Mouse (Mus musculus) midbrain, embryonic 16.5 days (tissue): ENCODE results near the gene Gabra2. TPM values are rescaled to one million over a fixed set of nuclear protein-coding genes. Genes with fewer than 3 reads are reported as not detected.

ENCODE experiments used
- ATAC-seq: fragments of 200-750 bp; cut with Nextera tagmentation; 2 replicates; pipeline ENCODE4 v1.8.0; 2017; ENCODE audit warnings: moderate TSS enrichment
- H3K27ac ChIP-seq: fragments of 300-500 bp; sonication (generic); 2 replicates; pipeline ENCODE4 v1.5.1; 2014; ENCODE audit warnings: mild to moderate bottlenecking, low read length, mixed read lengths
- H3K27me3 ChIP-seq: fragments of 300-500 bp; sonication (generic); 2 replicates; pipeline ENCODE4 v1.6.1; 2014; ENCODE audit warnings: low read depth, low read length, mixed read lengths; ENCODE audit not compliant: control insufficient read depth, insufficient read depth
- H3K36me3 ChIP-seq: fragments of 300-500 bp; sonication (generic); 2 replicates; pipeline ENCODE4 v1.6.1; 2014; ENCODE audit warnings: mild to moderate bottlenecking, low read length, moderate library complexity, mixed read lengths; ENCODE audit not compliant: control insufficient read depth, insufficient read depth
- H3K4me1 ChIP-seq: fragments of 300-500 bp; sonication (generic); 2 replicates; pipeline ENCODE4 v1.6.1; 2014; ENCODE audit warnings: mild to moderate bottlenecking, low read length, mixed read lengths; ENCODE audit not compliant: control insufficient read depth, insufficient read depth
- H3K4me2 ChIP-seq: fragments of 300-500 bp; sonication (generic); 2 replicates; pipeline ENCODE4 v1.6.1; 2014; ENCODE audit warnings: mild to moderate bottlenecking, low read length, mixed read lengths
- H3K4me3 ChIP-seq: fragments of 300-500 bp; sonication (generic); 2 replicates; pipeline ENCODE4 v1.5.1; 2014; ENCODE audit warnings: low read depth, mild to moderate bottlenecking, low read length, moderate library complexity, mixed read lengths
- H3K9ac ChIP-seq: fragments of 300-500 bp; sonication (generic); 2 replicates; pipeline ENCODE4 v1.6.1; 2014; ENCODE audit warnings: low read depth, low read length, mixed read lengths
- H3K9me3 ChIP-seq: fragments of 300-500 bp; sonication (generic); replicated peaks from 2 replicates; pipeline ENCODE4 v1.6.1; 2014; ENCODE audit warnings: mild to moderate bottlenecking, low read length, mixed read lengths; ENCODE audit not compliant: control insufficient read depth, poor library complexity, severe bottlenecking
- WGBS: fragments of 180-500 bp; shearing (Covaris S2); extraction: QIAGEN DNeasy Blood & Tissue Kit; methylation state at CpG from one replicate; pipeline ENCODE4 v1.1.7; 2014; 5-methylcytosine and 5-hydroxymethylcytosine counted together
- polyA plus RNA-seq: library from polyadenylated mRNA; unstranded; fragments of >200 nt; fragmentation: Nextera tagmentation; extraction: Ambion mirVana; gene quantifications from 2 replicates; pipeline ENCODE4 v1.2.1, GENCODE M21; 2015

Gabra2 gene
- 75.1 and 78.0 TPM in 2 replicates for polyA plus RNA-seq

DNA sequence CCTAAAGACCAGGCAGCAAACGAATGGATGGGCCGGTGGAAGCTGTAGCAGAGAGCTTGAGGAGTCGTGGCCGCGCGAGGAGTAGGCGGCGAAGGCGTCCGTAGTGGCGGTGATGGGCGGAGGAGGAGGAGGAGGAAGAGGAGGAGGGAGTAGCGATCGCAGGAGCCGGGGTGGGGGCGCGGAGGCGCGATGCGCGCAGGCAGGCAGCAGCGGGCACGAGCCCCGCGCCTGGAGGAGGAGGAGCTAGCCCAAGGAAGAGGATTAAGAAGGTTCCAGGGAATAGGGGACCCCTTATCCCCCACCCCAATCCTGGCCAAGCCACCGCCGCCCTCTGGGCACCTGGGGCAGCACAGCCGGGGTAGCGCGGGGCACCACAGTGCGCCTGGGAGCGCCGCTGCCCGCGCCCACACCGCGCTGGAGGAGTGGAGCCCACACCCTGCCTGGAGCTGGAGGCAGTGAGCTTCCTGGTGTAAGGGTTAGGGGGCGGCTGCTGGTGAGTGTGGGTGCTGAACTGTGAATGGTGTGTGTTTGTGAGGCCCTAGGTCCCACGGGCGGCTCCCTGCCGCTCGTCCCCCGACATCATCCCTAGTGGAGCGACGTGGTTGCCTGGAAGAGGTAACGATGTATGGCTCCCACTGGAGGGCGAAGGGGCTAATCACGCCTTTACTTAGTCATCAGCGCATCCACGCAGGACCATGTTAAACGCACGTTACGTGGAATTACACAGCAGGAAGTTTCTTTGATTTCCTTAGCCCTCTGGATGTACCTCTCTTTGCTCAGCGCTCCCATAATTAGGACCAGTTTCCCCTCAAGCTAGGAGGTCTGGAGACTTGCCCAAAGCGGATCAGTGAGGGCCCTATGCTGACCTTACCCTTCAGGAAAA, at the start of gene Gabra2:
TSS of gene Gabra2 (minus strand) at position 125 of the 883 bp plus-strand sequence.
- Histone ChIP-seq H3K4me2 (peak within 1 kb of the TSS; percentile 62), H3K27me3 (no peaks in the 10 kb centered on the region), H3K4me1 (peaks cover 6% of the 10 kb centered on the region), H3K36me3 (no peaks in the 10 kb centered on the region), H3K27ac (peak within 1 kb of the TSS; percentile 99), H3K4me3 (peak within 1 kb of the TSS; percentile 86), H3K9ac (peak within 1 kb of the TSS; percentile 96), H3K9me3 (no peaks in the 10 kb centered on the region)
- under 1% methylated on average over 44 of the region's 55 CpGs for WGBS
- ATAC-seq, result peak; percentile 93

DNA sequence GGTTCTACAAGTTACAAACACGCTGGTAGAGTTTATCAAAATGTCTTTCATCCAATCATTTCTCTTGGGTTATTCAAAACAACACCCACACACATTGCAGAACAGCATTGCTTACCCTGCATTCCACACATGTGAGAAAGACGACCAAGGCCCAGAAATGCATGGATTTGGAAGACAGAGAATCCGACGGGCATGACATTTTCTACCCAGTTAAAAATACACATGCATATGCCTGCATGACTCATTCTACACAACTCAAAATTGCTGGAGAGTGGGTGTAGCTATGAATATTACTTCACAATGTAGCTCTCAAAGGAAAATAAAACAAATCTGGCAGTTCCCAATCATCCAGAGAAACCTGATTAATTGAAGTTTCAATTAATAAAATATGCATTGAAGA, 41.0 kb upstream of the Gabra2 start:
- Histone ChIP-seq H3K4me3 (no peak overlapping the region), H3K27ac (no peak overlapping the region), H3K9me3 (no peaks in the 10 kb centered on the region), H3K36me3 (no peaks in the 10 kb centered on the region), H3K4me2 (no peak overlapping the region), H3K9ac (no peak overlapping the region), H3K4me1 (no peaks in the 10 kb centered on the region), H3K27me3 (no peaks in the 10 kb centered on the region)
- ATAC-seq, result no peak
- WGBS, result 83% methylated on average over 4 of the region's 4 CpGs

DNA sequence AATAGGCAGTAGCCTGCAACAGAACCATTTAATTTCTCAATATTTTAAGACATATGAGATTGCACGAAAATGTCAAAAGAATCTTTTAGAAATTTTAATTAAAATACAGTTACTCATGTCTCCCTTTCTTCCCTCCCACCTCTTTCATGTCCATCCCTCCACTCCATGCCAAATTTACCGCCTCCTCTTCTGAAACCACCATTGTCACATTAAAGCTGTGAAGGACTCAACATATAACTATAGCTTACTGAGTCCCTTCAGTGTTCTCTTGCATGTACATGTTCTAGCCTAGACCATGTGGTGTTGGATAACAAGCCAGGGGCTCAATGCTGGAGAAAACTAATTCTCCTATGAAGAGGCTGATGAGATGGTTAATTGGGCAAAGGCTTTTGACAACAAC, 40.2 kb upstream of the Gabra2 start:
- WGBS, result 81% methylated on average over 2 of the region's 2 CpGs

DNA sequence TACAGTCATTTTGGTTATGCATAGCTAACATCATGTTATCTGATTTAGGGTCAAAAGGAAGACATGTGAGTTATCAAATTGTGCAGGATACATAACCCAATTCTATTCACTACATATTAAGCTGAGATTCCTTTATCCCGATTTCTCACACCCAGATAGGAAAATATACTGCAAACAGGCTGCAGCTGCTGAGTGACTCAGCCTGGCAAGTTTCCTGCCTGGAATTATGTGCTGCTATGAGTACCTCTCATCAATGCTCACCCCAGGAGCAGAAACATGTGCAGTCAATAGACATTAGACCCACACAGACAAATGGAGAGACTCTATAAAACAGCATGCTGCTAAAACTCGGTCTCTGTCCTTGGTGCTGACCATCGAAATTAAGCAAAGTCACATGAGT, 32.1 kb upstream of the Gabra2 start:
- no peak overlapping the region for H3K4me2 ChIP-seq
- no peaks in the 10 kb centered on the region for H3K9me3 ChIP-seq
- 76% methylated on average over 3 of the region's 3 CpGs for WGBS
- no peak overlapping the region for H3K9ac ChIP-seq
- H3K4me1 ChIP-seq, result no peaks in the 10 kb centered on the region
- no peak for ATAC-seq
- H3K27ac ChIP-seq, result no peak overlapping the region
- H3K36me3 ChIP-seq, result no peaks in the 10 kb centered on the region
- no peak overlapping the region for H3K4me3 ChIP-seq
- no peaks in the 10 kb centered on the region for H3K27me3 ChIP-seq

More for the DNA sequence above, 40.2 kb upstream of the Gabra2 start:
- Histone ChIP-seq H3K36me3 (no peaks in the 10 kb centered on the region), H3K9ac (no peak overlapping the region), H3K4me2 (no peak overlapping the region), H3K4me3 (no peak overlapping the region), H3K9me3 (no peaks in the 10 kb centered on the region), H3K27ac (no peak overlapping the region), H3K27me3 (no peaks in the 10 kb centered on the region), H3K4me1 (no peaks in the 10 kb centered on the region)
- ATAC-seq, result no peak

DNA sequence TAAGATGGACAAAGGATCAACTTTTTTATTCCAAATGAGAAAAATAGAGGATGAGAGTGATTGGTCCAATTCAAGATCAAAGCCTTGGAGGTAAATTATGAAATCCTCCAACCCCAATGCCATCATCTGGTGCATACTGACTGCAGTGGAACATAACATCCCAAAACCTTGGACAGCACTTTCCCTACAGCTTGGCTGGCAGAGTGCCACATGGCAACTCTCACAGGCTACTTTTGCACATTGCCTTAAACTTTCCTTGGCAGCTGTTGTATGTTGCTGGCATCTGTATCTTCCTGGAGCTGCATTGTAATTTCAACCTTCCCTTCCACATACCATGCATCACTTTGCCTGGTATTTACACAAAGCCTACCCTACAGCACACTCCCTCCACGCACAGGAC, 19.6 kb upstream of the Gabra2 start:
- ATAC-seq, result no peak
- no peaks in the 10 kb centered on the region for H3K4me1 ChIP-seq
- H3K27me3 ChIP-seq, result no peaks in the 10 kb centered on the region
- H3K9ac ChIP-seq, result no peak overlapping the region
- no peak overlapping the region for H3K27ac ChIP-seq
- H3K36me3 ChIP-seq, result no peaks in the 10 kb centered on the region
- no peaks in the 10 kb centered on the region for H3K9me3 ChIP-seq
- H3K4me2 ChIP-seq, result no peak overlapping the region
- WGBS, result 69% methylated on average over 1 of the region's 1 CpGs
- no peak overlapping the region for H3K4me3 ChIP-seq

DNA sequence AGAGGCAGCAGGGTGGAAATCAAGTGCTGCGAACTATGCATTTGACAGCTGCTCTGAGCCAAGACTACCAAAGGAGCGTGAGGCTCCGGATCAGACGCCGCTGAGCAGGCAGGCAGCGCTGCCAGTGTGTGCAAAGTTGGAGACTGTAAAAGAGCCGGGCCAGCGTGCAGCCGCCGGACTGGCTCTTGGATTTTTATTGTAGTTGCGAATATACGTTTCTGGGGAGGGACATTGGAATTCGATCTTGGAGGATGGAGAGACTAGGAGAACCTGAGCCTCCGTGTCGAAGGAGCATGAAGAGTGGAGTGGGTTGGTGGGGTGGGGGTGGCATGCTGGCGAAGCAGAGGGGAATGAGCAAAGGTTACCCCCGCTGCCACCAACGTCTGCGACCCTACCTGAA, 469 bp downstream of the Gabra2 start:
- H3K9ac ChIP-seq, result peak overlapping the region; percentile 96
- under 1% methylated on average over 19 of the region's 19 CpGs for WGBS
- H3K4me2 ChIP-seq, result peak overlapping the region; percentile 62
- no peaks in the 10 kb centered on the region for H3K27me3 ChIP-seq
- H3K36me3 ChIP-seq, result no peaks in the 10 kb centered on the region
- H3K4me3 ChIP-seq, result peak overlapping the region; percentile 86
- H3K9me3 ChIP-seq, result no peaks in the 10 kb centered on the region
- ATAC-seq, result peak; percentile 60
- peak overlapping the region; percentile 99 for H3K27ac ChIP-seq
- H3K4me1 ChIP-seq, result peaks cover 6% of the 10 kb centered on the region

DNA sequence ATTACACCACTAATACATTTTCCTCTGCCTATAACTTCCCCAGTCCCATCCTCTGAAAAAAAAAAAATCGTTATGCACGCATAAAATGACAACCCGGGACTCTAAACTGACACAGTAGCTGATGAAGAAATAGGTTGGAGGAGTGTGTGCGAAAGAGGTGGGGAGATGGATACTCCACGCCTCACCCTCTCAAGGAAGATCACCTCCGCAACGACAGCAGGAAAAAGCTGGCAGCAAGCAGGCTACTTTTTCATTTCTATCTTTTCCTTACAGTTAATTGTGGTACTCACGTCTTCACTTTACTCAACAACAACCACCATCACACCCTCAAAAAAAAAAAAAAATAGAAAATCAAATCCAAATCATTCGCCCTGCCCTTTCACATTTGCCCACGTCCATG, 873 bp downstream of the Gabra2 start:
- Histone ChIP-seq H3K4me1 (peaks cover 6% of the 10 kb centered on the region), H3K36me3 (no peaks in the 10 kb centered on the region), H3K27me3 (no peaks in the 10 kb centered on the region), H3K9ac (peak overlapping the region; percentile 96), H3K9me3 (no peaks in the 10 kb centered on the region), H3K4me2 (peak overlapping the region; percentile 62), H3K27ac (peak overlapping the region; percentile 99), H3K4me3 (peak overlapping the region; percentile 86)
- WGBS, result 7% methylated on average over 10 of the region's 10 CpGs
- no peak for ATAC-seq

DNA sequence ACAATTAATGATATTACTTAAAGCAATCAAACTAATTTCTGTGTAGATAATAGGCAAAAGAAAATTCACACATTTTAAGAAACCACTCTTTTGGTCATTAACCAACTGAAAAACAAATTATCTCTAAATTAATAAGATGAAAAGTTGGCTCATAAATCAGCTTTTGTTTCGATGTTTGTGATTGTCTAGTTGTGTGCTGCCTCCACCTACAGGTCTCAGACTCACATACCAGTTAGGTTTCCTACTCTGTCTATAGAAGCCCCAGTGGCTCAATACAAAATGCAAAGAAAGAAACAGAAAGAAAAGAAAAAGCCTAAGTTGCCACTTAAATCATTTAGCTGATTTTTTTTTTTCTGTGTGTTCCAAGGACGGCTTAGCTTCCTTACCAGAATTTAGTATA, 1.8 kb downstream of the Gabra2 start:
- H3K4me3 ChIP-seq, result peak overlapping the region; percentile 86
- WGBS, result 54% methylated on average over 2 of the region's 2 CpGs
- no peak overlapping the region for H3K9ac ChIP-seq

DNA sequence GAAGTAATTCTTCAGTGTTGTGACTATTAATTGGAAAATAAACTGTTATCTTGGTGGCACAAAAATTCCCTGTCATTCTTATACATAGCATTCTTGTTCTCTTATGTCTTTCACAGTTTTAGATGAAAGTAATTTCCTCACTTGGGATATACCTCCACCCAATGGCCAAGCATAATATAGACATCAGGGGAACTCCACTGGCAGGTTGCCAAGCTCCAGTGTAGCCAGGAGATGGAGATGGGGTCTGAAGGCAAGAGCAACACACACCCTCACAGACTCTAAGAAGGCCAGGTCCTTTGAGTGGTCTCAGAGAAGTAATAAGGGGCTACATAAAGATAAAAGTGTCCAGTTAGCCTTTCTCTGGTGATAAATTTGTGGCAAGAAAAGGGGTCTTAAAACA, 3.2 kb downstream of the Gabra2 start:
- no peak overlapping the region for H3K27ac ChIP-seq
- peak overlapping the region; percentile 9 for H3K4me3 ChIP-seq
- no peak overlapping the region for H3K9ac ChIP-seq
- H3K27me3 ChIP-seq, result no peaks in the 10 kb centered on the region
- ATAC-seq, result no peak
- peaks cover 6% of the 10 kb centered on the region for H3K4me1 ChIP-seq
- H3K4me2 ChIP-seq, result peak overlapping the region; percentile 47
- H3K36me3 ChIP-seq, result no peaks in the 10 kb centered on the region
- no peaks in the 10 kb centered on the region for H3K9me3 ChIP-seq

More for the DNA sequence above, 1.8 kb downstream of the Gabra2 start:
- Histone ChIP-seq H3K27me3 (no peaks in the 10 kb centered on the region), H3K9me3 (no peaks in the 10 kb centered on the region), H3K4me1 (peaks cover 6% of the 10 kb centered on the region), H3K4me2 (peak overlapping the region; percentile 62; the same call in 1 of the 2 replicates), H3K27ac (no peak overlapping the region), H3K36me3 (no peaks in the 10 kb centered on the region)
- no peak for ATAC-seq
